ENCODE assay signal across 17 mouse cellular contexts in genomic region chr13:51482786-51483185, GRCm38 (mm10).
"Had no signal": no experiment of that assay in that cellular context is flagged by ENCODE, and none has a peak within 500 bp of the region (broad histone marks: within the 10 kb centered on the region; RNA-seq: fewer than 3 reads in every experiment).

No protein-coding gene starts in this region.

- H3K36me3 ChIP-seq: limb, embryonic 12.5 days; limb, embryonic 15.5 days; midbrain, embryonic 12.5 days; midbrain, embryonic 15.5 days; neural tube, embryonic 12.5 days; neural tube, embryonic 15.5 days had no signal

- DNase-seq: left cerebral cortex, postnatal 4 days; liver, postnatal 0 days; lung, embryonic 14.5 days; right cerebral cortex, adult 18-20 months; right cerebral cortex, postnatal 14 days; right cerebral cortex, postnatal 4 days; thymus, adult 18-20 months; thymus, postnatal 36 days had no signal

- H3K27me3 ChIP-seq: limb, embryonic 12.5 days; limb, embryonic 15.5 days; midbrain, embryonic 12.5 days; midbrain, embryonic 15.5 days; neural tube, embryonic 12.5 days; neural tube, embryonic 15.5 days had no signal

- H3K27ac ChIP-seq: limb, embryonic 12.5 days; limb, embryonic 15.5 days; liver, embryonic 14.5 days; macrophage; midbrain, embryonic 12.5 days; midbrain, embryonic 15.5 days; neural tube, embryonic 12.5 days; neural tube, embryonic 15.5 days; stomach, postnatal 0 days had no signal

- H3K4me3 ChIP-seq: limb, embryonic 12.5 days; limb, embryonic 15.5 days; midbrain, embryonic 12.5 days; midbrain, embryonic 15.5 days; neural tube, embryonic 12.5 days; neural tube, embryonic 15.5 days had no signal

- H3K4me1 ChIP-seq: limb, embryonic 12.5 days; limb, embryonic 15.5 days; midbrain, embryonic 12.5 days; midbrain, embryonic 15.5 days; neural tube, embryonic 12.5 days had no signal
